Mouse (Mus musculus) hindbrain, embryonic 11.5 days (tissue): ENCODE measurements around the gene Btbd35f19. TPM values are rescaled to one million over a fixed set of nuclear protein-coding genes. Genes with fewer than 3 reads are reported as not detected.
"Not testable (repeated sequence)": the region's sequence is repeated elsewhere in the genome, so short reads cannot be mapped to it uniquely, and the experiment has no call there.

Experiments used
- ATAC-seq: fragments of 200-750 bp; cut with Nextera tagmentation; 2 replicates; pipeline ENCODE4 v1.8.0; 2017; ENCODE audit warnings: mild to moderate bottlenecking, moderate TSS enrichment, moderate library complexity; ENCODE audit not compliant: low FRiP score
- DNase-seq: peaks from one replicate; pipeline ENCODE4 v3.0.0-alpha.2; 2015; ENCODE audit warnings: low spot score
- H3K27ac ChIP-seq: fragments of 300-500 bp; sonication (generic); 2 replicates; pipeline ENCODE4 v1.5.1; 2014; ENCODE audit warnings: mild to moderate bottlenecking, low read depth, low read length
- H3K27me3 ChIP-seq: fragments of 300-500 bp; sonication (generic); 2 replicates; pipeline ENCODE4 v1.6.1; 2014; ENCODE audit warnings: mild to moderate bottlenecking, low read length, moderate library complexity, mixed read lengths; ENCODE audit not compliant: control insufficient read depth, insufficient read depth
- H3K36me3 ChIP-seq: fragments of 300-500 bp; sonication (generic); 2 replicates; pipeline ENCODE4 v1.6.1; 2014; ENCODE audit warnings: mild to moderate bottlenecking, low read length, moderate library complexity, mixed read lengths; ENCODE audit not compliant: control insufficient read depth, insufficient read depth
- H3K4me1 ChIP-seq: fragments of 300-500 bp; sonication (generic); replicated peaks from 2 replicates; pipeline ENCODE4 v1.6.1; 2014; ENCODE audit warnings: low read length, mixed read lengths; ENCODE audit not compliant: control insufficient read depth, insufficient read depth
- H3K4me2 ChIP-seq: fragments of 300-500 bp; sonication (generic); replicated peaks from 2 replicates; pipeline ENCODE4 v1.6.1; 2014; ENCODE audit warnings: mild to moderate bottlenecking, low read depth, low read length
- H3K4me3 ChIP-seq: fragments of 300-500 bp; sonication (generic); 2 replicates; pipeline ENCODE4 v1.5.1; 2014; ENCODE audit warnings: low read depth, low read length
- H3K9ac ChIP-seq: fragments of 300-500 bp; sonication (generic); 2 replicates; pipeline ENCODE4 v1.6.1; 2014; ENCODE audit warnings: low read depth, low read length
- H3K9me3 ChIP-seq: fragments of 300-500 bp; sonication (generic); 2 replicates; pipeline ENCODE4 v1.6.1; 2016; ENCODE audit warnings: low read length; ENCODE audit not compliant: control insufficient read depth
- WGBS: fragments of 180-500 bp; shearing (Covaris S2); extraction: QIAGEN DNeasy Blood & Tissue Kit; methylation state at CpG from one replicate; pipeline ENCODE4 v1.1.7; 2014; 5-methylcytosine and 5-hydroxymethylcytosine counted together
- polyA plus RNA-seq: library from polyadenylated mRNA; unstranded; fragments of >200 nt; fragmentation: Nextera tagmentation; extraction: Ambion mirVana; gene quantifications from 2 replicates; pipeline ENCODE4 v1.2.1, GENCODE M21; 2014

Btbd35f19 gene
- polyA plus RNA-seq, result not detected in 2 replicates

- H3K4me3 ChIP-seq, H3K9me3 ChIP-seq, H3K4me1 ChIP-seq, H3K4me2 ChIP-seq, ATAC-seq, H3K9ac ChIP-seq, H3K27ac ChIP-seq, H3K36me3 ChIP-seq, H3K27me3 ChIP-seq, DNase-seq: not testable (repeated sequence)
- WGBS, result no CpG with 5 or more reads among the region's 4 CpGs
Observed at GRCm38 (mm10) chrX:31383818-31384217, at the start of gene Btbd35f19. Btbd35f19 (minus strand) TSS chrX:31383918.

- not testable (repeated sequence) for H3K9me3 ChIP-seq, H3K27ac ChIP-seq, H3K4me1 ChIP-seq, H3K4me3 ChIP-seq, H3K36me3 ChIP-seq, DNase-seq, H3K27me3 ChIP-seq, H3K4me2 ChIP-seq, ATAC-seq, H3K9ac ChIP-seq
- WGBS, result 81% methylated on average over 1 of the region's 4 CpGs
Observed at GRCm38 (mm10) chrX:31341924-31342323, 41.8 kb downstream of the Btbd35f19 start.

GRCm38 (mm10) chrX:31336154-31336553 lies 47.6 kb downstream of the Btbd35f19 start, which contains the start of gene Btbd35f26:
Btbd35f26 (plus strand) TSS chrX:31336454.
- not testable (repeated sequence) for H3K4me3 ChIP-seq, H3K9ac ChIP-seq, ATAC-seq, H3K4me1 ChIP-seq, H3K27ac ChIP-seq, H3K4me2 ChIP-seq, DNase-seq, H3K36me3 ChIP-seq, H3K27me3 ChIP-seq, H3K9me3 ChIP-seq
- WGBS, result no CpG with 5 or more reads among the region's 4 CpGs

Other genes with a start within 250 kb of the Btbd35f19 start
- not detected in 2 replicates for gene Spin2f, start 130.0 kb downstream of the Btbd35f19 start, polyA plus RNA-seq
- not detected in 2 replicates for gene Btbd35f26, start 47.5 kb downstream of the Btbd35f19 start, polyA plus RNA-seq
- gene Gm21883, start 190.4 kb upstream of the Btbd35f19 start, polyA plus RNA-seq, result not detected in 2 replicates
- not detected in 2 replicates for gene Spin2e, start 235.0 kb upstream of the Btbd35f19 start, polyA plus RNA-seq